Mouse (Mus musculus) adrenal gland, postnatal 4 days (tissue): ENCODE data around the gene Syn2. TPM values are rescaled to one million over a fixed set of nuclear protein-coding genes. Genes with fewer than 3 reads are reported as not detected.

ENCODE experiments used
- DNase-seq, 2 experiments: peaks; one replicate each; pipeline ENCODE4 v3.0.0; 2021 to 2022; ENCODE audit warnings: low spot score in 2 of 2, mixed read lengths in 2 of 2
- long read RNA-seq, 2 experiments: library from polyadenylated mRNA; stranded (forward); transcript quantifications; one replicate each; pipeline ENCODE4 v2.0.0; 2021
- total RNA-seq, 2 experiments: library from RNA; stranded (reverse); gene quantifications; 2 replicates each; pipeline ENCODE4 v1.2.3; 2021

Gene Syn2
- total RNA-seq, result 10 to 100 TPM; 30.8 to 43.9 TPM
- long read RNA-seq, experiment 1, transcript Syn2-201 (13 exons, 2,708 nt), result major isoform, 11 of 20 reads
- long read RNA-seq, experiment 1, partial matches to known transcripts, result 1 of 20 reads
- long read RNA-seq, experiment 1, other reads (novel, unspliced or antisense), result 4 of 20 reads
- long read RNA-seq, experiment 2, transcript Syn2-201 (13 exons, 2,708 nt), result minor isoform, 29 of 81 reads
- long read RNA-seq, experiment 2, transcript Syn2-205 (11 exons, 2,386 nt), result major isoform, 37 of 81 reads
- long read RNA-seq, experiment 2, partial matches to known transcripts, result 5 of 81 reads
- long read RNA-seq, experiment 2, other reads (novel, unspliced or antisense), result 10 of 81 reads

DNA sequence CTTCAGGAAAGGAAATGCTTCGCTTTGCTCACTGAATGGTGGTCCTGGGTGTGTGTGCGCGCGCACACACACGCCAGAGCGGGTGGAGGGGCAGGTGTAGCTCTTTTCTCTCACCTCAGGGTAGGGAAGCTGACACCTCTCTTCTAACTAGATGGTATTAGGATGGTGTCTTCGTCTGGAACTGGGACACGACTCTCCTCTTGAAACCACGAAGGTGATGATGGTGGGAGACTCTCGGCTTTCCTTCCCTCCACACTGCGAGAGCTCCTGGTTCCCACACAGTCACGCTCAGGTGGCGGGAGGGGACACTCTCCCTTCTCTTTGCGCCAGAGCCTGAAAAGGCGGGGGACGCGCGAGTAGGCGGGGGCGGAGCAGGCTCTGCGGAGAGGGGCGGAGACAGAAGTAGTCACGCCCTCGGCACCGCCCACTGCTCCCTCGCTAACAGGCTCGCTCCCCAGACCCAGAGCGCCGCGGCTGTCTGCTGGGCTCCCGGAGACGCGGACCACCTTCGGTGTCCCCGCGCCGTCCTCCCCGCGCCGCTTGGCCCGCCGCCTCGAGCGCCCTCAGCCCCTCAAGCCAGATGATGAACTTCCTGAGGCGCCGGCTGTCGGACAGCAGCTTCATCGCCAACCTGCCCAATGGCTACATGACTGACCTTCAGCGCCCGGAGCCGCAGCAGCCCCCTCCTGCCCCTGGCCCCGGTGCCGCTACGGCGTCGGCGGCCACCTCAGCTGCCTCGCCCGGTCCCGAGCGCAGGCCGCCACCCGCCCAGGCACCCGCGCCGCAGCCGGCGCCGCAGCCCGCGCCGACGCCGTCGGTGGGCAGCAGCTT is at the start of gene Syn2:
Syn2 (plus strand) TSS at position 402 of the 831 bp plus-strand sequence.
- DNase-seq, result peak; percentile 44 to 53

DNA sequence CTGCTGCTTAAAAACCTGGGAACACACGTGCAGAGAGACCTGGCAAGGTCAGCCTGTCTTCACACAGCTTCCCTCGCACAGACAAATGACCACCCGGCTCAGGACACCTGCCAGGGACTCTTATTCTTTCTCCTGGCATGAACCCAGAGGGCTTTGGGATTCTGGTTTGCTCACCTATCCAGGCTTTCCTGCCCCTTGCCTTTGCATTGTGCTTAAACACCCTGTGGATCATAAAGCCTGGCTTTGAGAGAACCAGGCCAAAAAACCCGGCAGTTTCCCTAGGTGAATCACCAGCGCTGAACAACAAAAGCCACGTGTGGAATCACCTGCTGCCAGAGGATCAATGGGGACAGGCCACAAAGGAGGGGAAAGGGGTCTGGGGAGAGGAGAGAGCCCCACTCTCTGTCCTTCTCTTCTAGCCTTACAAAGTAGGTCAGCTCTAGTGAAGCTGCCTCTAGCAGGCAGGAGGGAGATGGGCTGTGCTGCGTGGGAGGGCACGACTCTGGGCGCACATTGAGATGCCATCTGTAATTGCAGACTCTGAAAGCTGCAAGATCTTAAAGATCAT is 49.3 kb upstream of the Syn2 start:
- no peak for DNase-seq

DNA sequence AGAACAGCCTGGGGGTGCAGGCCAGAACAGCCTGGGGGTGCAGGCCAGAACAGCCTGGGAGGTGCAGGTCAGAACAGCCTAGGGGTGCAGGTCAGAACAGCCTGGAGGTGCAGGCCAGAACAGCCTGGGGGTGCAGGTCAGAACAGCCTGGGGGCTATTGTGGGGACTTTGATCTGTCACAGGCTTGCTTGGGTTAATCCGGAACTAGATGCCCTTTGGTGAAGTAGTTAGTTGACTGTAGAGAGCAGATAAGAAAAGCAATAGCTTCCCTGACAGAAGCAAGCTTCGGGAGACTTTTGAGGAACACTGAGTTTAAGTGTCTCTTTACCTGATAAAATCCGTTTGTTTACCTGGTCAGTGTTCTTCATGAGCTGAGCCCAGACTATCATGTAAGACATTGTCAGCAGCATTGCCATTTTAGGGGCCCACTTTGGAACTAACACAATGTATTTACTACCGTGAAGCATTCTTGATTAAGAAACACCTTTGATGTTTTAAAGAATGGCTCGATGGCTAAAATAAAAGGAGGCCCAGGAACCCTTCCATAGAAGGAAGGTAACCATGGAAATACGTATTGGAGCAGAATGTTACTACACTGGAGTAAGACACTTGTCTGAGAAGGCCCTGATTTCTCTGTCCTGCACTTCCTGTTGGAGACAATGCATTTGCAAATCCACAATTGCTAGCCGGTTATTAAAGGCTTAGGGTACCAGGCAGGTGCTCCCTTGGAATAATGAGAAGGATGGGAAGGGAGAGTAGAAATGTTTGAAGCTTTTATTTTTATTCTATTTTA is 46.2 kb upstream of the Syn2 start:
- no peak for DNase-seq

DNA sequence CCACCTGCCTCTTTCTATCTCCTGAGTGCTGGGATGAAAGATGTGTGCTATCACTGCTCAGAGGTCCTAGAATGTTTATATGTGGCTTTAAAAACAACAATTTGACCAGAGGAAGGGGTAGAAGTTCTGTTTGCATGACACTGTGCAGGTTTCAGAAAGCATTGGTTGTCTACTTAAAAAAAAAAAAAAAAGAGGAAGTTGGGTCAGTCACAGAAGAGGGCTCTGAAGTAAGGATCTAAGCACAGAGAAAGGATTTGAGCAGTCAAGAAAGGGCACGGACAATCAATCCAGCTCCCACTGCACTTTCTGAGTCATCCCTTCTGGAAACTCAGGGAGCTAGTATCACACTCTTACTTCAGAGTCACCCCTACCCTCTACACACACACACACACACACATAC is 43.0 kb upstream of the Syn2 start:
- no peak for DNase-seq

GRCm38 (mm10) chr6:115102542-115102941 is 32.2 kb upstream of the Syn2 start:
- DNase-seq, result no peak

DNA sequence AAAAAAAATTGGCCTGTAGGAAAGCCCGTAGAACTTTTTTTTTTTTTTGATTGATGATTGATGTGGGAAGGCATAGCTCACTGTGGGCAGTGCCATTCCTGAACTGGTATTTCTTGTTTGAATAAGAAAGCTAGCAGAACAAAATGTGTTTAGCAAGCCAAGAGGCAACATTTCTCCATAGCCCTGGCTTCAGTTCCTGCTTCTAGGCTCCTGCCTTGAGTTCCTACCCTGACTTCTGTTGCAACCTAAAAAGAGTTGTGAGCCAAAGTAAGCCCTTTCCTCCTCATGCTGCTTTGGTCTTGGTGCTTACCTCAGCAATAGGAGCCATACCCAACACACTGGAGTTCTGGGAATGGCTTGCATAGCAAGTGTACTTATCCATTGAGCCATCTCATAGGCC is 23.3 kb upstream of the Syn2 start:
- no peak for DNase-seq

DNA sequence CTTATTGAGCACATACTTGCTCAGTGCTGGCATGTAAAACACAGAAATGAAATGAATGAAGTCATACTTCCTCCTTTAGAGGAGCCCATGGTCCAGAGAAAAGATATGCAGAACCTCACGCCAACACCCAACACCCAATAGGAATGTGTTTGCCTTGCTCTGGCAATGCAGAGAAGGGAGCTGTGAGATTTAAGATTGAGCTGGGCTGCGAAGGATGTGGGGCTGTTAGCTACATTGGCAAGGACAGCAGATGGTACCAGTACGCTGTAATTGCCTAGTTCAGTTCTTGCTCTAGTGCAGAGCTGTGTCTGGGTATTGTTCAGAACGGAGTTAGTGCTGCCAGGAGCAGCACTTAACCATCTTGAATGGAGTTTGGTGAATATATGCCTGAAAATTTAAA is 12.5 kb upstream of the Syn2 start:
- no peak for DNase-seq

- DNase-seq, result no peak
These were observed 11.2 kb upstream of the Syn2 start for GRCm38 (mm10) chr6:115123262-115124201.

DNA sequence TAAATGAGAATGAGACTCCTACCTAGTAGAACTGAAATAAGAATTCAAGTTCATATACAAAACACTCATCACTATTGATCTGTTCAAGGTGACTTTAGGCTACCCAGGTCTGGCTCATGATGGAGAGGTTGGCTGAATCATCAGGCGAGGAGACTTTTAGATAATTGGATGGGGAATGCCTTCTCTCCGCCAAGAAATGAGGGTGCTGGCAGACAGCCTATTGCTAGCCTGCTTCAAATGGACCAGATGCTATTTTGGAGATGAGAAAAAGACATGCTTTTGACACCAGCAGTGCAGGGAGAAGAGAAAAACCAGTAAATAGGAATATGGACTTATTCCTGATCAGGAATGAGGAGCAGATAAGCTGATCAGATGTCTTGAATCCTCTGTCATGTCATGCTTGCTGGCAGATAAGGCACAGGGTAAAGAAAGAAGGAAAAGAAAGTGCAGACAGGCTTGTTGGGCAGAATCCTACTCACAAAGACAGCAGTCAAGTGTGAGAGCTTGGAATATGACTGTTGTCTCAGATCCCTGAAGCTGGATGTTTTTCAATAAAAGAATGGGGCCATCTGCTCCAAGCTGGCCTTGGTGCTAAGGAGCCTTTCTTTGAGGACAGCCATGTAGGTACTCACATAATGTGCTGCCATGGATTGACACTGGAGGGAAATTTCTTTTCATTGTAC is 9.9 kb upstream of the Syn2 start:
- DNase-seq, result no peak

DNA sequence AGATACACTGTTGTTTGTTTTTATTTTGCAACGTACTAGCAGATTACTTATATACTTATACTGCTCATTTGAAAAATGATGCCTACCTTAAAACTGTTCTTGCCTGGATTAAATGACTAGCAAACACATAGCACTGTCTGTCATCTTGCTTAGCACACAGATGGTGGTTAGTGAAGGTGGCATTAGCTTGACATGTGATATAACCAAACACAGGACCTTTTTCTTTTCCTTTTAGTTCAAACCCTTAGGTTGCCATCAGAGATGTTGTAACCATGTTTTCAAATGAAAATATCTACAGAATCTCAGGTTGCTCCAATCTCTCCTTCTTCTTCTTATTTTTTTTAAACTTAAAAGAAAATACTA is 9.4 kb upstream of the Syn2 start:
- no peak for DNase-seq

- DNase-seq, result no peak
These were observed 8.4 kb upstream of the Syn2 start for GRCm38 (mm10) chr6:115126232-115126785.

DNA sequence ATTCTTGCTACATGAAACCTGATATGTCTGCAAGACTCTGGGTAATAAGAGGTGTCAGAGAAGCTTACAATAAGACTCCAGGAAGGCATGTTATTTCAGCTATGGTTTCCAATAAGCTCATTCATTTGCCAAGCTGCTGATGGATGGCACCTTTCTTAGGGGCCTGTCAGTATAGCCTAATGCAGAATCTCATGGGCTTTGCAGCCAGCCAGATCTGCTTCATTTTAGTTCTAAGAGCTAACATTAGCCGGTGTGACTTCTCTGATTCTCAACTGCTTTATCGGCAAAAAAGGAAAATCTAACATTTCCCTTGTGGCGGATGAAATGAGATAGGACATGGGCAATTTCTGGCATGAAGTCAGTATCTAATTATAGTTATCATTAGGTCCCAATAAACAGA is 7.9 kb upstream of the Syn2 start:
- DNase-seq, result no peak

DNA sequence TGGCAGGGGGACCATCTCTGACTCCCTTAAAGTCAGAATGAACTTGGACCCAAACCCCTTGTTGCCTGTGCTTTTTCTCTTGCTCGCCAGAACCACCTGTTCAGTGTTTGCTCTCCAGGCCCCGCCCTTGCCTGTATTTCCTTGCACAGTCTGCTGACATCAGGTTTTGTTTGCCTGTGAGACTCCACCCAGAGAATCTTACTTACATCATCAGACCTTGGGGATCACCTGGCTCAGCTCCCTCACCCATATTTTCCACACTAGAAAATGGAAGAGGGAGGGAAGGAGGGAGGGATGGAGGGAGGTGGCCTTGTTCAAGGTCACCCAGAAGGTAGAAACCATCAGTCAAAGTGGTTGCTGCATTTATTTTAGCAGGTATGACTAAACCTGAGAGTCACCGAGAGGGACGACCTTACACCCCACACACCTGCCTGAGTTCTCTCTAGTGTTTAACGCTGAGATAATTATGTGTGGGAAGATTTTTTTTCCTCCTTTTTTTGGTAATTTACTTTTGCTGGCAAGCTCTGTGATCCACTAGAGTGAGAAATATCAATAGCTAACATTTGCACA is 7.4 kb upstream of the Syn2 start:
- DNase-seq, result no peak

GRCm38 (mm10) chr6:115135332-115135649 is 589 bp downstream of the Syn2 start:
- no peak for DNase-seq

DNA sequence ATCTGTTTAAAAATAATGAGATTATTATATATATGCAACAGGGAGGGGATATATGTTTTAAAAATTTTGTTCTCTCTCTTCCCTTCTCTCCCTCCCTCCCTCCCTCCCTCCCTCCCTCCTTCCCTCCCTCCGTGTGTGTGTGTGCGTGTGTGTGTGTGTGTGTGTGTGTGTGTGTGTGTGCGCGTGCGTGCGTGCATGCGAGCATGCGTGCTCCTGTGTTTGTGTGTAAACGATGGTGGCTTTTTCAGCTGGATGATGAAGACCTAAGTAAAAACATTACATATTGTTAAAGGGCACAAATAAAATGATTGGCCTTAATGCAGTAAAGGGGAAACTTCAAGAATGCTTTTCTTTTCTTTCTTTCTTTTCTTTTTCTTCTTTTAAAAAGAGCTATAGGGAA is 1.5 kb downstream of the Syn2 start:
- DNase-seq, result no peak

DNA sequence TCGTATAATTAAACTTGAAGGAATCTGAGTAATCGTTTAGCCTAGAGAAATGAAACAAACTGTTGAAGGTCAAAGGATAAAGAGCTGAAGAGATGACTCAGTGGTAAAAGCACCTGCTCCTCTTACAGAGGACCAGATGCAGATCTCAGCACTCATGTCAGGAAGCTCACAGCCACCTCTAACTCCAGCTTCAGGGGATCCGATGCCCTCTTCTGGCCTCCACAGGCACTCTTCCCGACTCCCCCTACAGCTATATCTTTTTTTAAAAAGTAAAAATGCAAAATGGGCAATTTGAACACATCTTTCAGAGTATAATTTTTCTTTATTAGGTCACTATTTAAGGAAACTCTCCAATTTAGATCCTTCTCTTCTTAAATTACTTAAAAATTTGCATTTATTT is 6.7 kb downstream of the Syn2 start:
- no peak for DNase-seq

- no peak for DNase-seq
These were observed 26.5 kb downstream of the Syn2 start for GRCm38 (mm10) chr6:115161175-115161574.

- DNase-seq, result no peak
These were observed 31.3 kb downstream of the Syn2 start for GRCm38 (mm10) chr6:115165863-115166470.

GRCm38 (mm10) chr6:115168921-115169320 is 34.2 kb downstream of the Syn2 start:
- no peak for DNase-seq
